Mouse (Mus musculus) liver, embryonic 14.5 days (tissue): ENCODE data around the gene Adamts4. TPM values are rescaled to one million over a fixed set of nuclear protein-coding genes. Genes with fewer than 3 reads are reported as not detected.
"Not testable (repeated sequence)": the region's sequence is repeated elsewhere in the genome, so short reads cannot be mapped to it uniquely, and the experiment has no call there.

Experiments
- ATAC-seq: fragments of 200-750 bp; cut with Nextera tagmentation; 2 replicates; pipeline ENCODE4 v1.8.0; 2017; ENCODE audit warnings: moderate number of reproducible peaks, mild to moderate bottlenecking, moderate library complexity; ENCODE audit not compliant: insufficient read depth
- DNase-seq, 3 experiments: peaks; one replicate each; pipeline ENCODE4 v3.0.0-alpha.2; 2012 to 2013; ENCODE audit warnings: low read depth in 3 of 3, low spot score in 3 of 3
- H3K27ac ChIP-seq: fragments of 300-500 bp; sonication (generic); 2 replicates; pipeline ENCODE4 v1.5.1; 2014; ENCODE audit warnings: moderate library complexity, mild to moderate bottlenecking, control low read depth, inconsistent platforms
- H3K27me3 ChIP-seq: fragments of 300-500 bp; sonication (generic); 2 replicates; pipeline ENCODE4 v1.6.1; 2014; ENCODE audit warnings: mild to moderate bottlenecking, low read length, moderate library complexity; ENCODE audit not compliant: control insufficient read depth, insufficient read depth
- H3K36me3 ChIP-seq: fragments of 300-500 bp; sonication (generic); replicated peaks from 2 replicates; pipeline ENCODE4 v1.6.1; 2014; ENCODE audit warnings: low read depth; ENCODE audit not compliant: control insufficient read depth, insufficient read depth
- H3K4me1 ChIP-seq, 2 experiments: fragments of 200-500 bp in 1 of 2; fragments of 300-500 bp in 1 of 2; sonication (generic) in 1 of 2; replicated peaks; 2 replicates each; pipeline ENCODE4 v1.6.1; 2012 to 2014; ENCODE audit warnings: antibody characterized with exemption in 1 of 2, inconsistent platforms in 1 of 2, low read length in 1 of 2; ENCODE audit not compliant: control insufficient read depth in 2 of 2, insufficient read depth in 2 of 2
- H3K4me2 ChIP-seq: fragments of 300-500 bp; sonication (generic); 2 replicates; pipeline ENCODE4 v1.6.1; 2014; ENCODE audit warnings: low read depth, mild to moderate bottlenecking, control low read depth, moderate library complexity
- H3K4me3 ChIP-seq, 2 experiments: fragments of 200-500 bp in 1 of 2; fragments of 300-500 bp in 1 of 2; sonication (generic) in 1 of 2; 2 replicates each; pipeline ENCODE4 v1.5.1; 2012 to 2014; ENCODE audit warnings: low read depth in 2 of 2, low read length in 2 of 2, mild to moderate bottlenecking in 2 of 2, control low read depth in 1 of 2, inconsistent platforms in 1 of 2, moderate library complexity in 1 of 2; ENCODE audit not compliant: insufficient read depth in 1 of 2
- H3K9ac ChIP-seq: fragments of 300-500 bp; sonication (generic); replicated peaks from 2 replicates; pipeline ENCODE4 v1.6.1; 2014; ENCODE audit warnings: mild to moderate bottlenecking, control low read depth, moderate library complexity
- H3K9me3 ChIP-seq: fragments of 300-500 bp; sonication (generic); 2 replicates; pipeline ENCODE4 v1.6.1; 2016; ENCODE audit warnings: low read length, mixed read lengths; ENCODE audit not compliant: control insufficient read depth
- CTCF ChIP-seq: IDR thresholded peaks from 2 replicates; pipeline ENCODE4 v1.5.1; 2016; ENCODE audit warnings: antibody characterized with exemption, low read depth, control low read depth
- EP300 ChIP-seq: IDR thresholded peaks from 2 replicates; pipeline ENCODE4 v1.6.1; 2016; ENCODE audit warnings: antibody characterized with exemption, low read depth
- WGBS: fragments of 180-500 bp; shearing (Covaris S2); extraction: QIAGEN DNeasy Blood & Tissue Kit; methylation state at CpG from one replicate; pipeline ENCODE4 v1.1.7; 2014; ENCODE audit not compliant: insufficient replicate concordance; 5-methylcytosine and 5-hydroxymethylcytosine counted together
- polyA plus RNA-seq, 2 experiments: library from polyadenylated mRNA; depleted of rRNA in 1 of 2; stranded (reverse) in 1 of 2; unstranded in 1 of 2; fragments of >200 nt; fragmentation: Nextera tagmentation in 1 of 2; extraction: Ambion mirVana in 1 of 2; gene quantifications; 2 replicates each; pipeline versions ENCODE4 v1.2.1 to v1.2.3; 2012 to 2014

The Adamts4 gene
- polyA plus RNA-seq, 2 experiments: 0.13 to 0.17 TPM

GRCm38 (mm10) chr1:171294298-171295062, 44.3 kb downstream of the Adamts4 start, which contains the start of gene Ufc1:
TSS of gene Ufc1 (minus strand) at chr1:171295024.
- WGBS: under 1% methylated on average over 42 of the region's 42 CpGs
- peaks cover 13 to 24% of the 10 kb centered on the region in 2 experiments for H3K4me1 ChIP-seq

GRCm38 (mm10) chr1:171295063-171295402, 44.8 kb downstream of the Adamts4 start:
- Histone ChIP-seq H3K27ac (peak overlapping the region; percentile 88), H3K4me3 (peak overlapping the region; percentile 94 to 99), H3K4me1 (peaks cover 13 to 24% of the 10 kb centered on the region in 2 experiments), H3K9ac (peak overlapping the region; percentile 95), H3K4me2 (peak overlapping the region; percentile 76), H3K27me3 (peaks cover 12% of the 10 kb centered on the region), H3K9me3 (no peaks in the 10 kb centered on the region), H3K36me3 (no peaks in the 10 kb centered on the region)
- ATAC-seq (0 out of 2 replicates have a peak, but pooled peaks have one; percentile 2), DNase-seq (no peak)
- 10% methylated on average over 3 of the region's 3 CpGs for WGBS
- no peak for TF ChIP-seq EP300
- no peak for TF ChIP-seq CTCF

More at GRCm38 (mm10) chr1:171294298-171295062, 44.3 kb downstream of the Adamts4 start, which contains the start of gene Ufc1:
- DNase-seq (peak; percentile 72 to 77 (median 73)), ATAC-seq (peak; percentile 78)
- Histone ChIP-seq H3K27ac (peak within 1 kb of the TSS; percentile 88), H3K9me3 (no peaks in the 10 kb centered on the region), H3K4me2 (peak within 1 kb of the TSS; percentile 76), H3K27me3 (peaks cover 12% of the 10 kb centered on the region), H3K9ac (peak within 1 kb of the TSS; percentile 95), H3K4me3 (peak within 1 kb of the TSS; percentile 94 to 99), H3K36me3 (no peaks in the 10 kb centered on the region; the same call in 1 of the 2 replicates)
- TF ChIP-seq EP300: no peak
- peak; percentile 61 for TF ChIP-seq CTCF

GRCm38 (mm10) chr1:171298226-171298625, 48.0 kb downstream of the Adamts4 start:
- 52% methylated on average over 3 of the region's 3 CpGs for WGBS
- no peak overlapping the region for H3K4me2 ChIP-seq
- H3K27ac ChIP-seq: no peak overlapping the region
- H3K36me3 ChIP-seq: no peaks in the 10 kb centered on the region
- peaks cover 12% of the 10 kb centered on the region for H3K27me3 ChIP-seq
- TF ChIP-seq CTCF (no peak), EP300 (no peak)
- peaks cover 3 to 11% of the 10 kb centered on the region in 2 experiments for H3K4me1 ChIP-seq
- H3K9ac ChIP-seq: no peak overlapping the region
- H3K4me3 ChIP-seq: no peak overlapping the region
- no peak for ATAC-seq
- no peak for DNase-seq
- no peaks in the 10 kb centered on the region for H3K9me3 ChIP-seq

GRCm38 (mm10) chr1:171306157-171306556, 55.9 kb downstream of the Adamts4 start:
- WGBS: 52% methylated on average over 5 of the region's 5 CpGs
- not testable (repeated sequence) for H3K4me1 ChIP-seq, ATAC-seq, DNase-seq, H3K27me3 ChIP-seq, H3K36me3 ChIP-seq, H3K9ac ChIP-seq, H3K4me2 ChIP-seq, H3K4me3 ChIP-seq, H3K9me3 ChIP-seq, H3K27ac ChIP-seq

GRCm38 (mm10) chr1:171309321-171309720, 59.1 kb downstream of the Adamts4 start:
- Histone ChIP-seq H3K4me2 (no peak overlapping the region), H3K36me3 (no peaks in the 10 kb centered on the region), H3K9ac (no peak overlapping the region), H3K27me3 (peaks cover 4% of the 10 kb centered on the region; the same call in 1 of the 2 replicates), H3K9me3 (no peaks in the 10 kb centered on the region), H3K27ac (no peak overlapping the region), H3K4me3 (no peak overlapping the region), H3K4me1 (no peaks in the 10 kb centered on the region)
- WGBS: 37% methylated on average over 2 of the region's 2 CpGs
- ATAC-seq (no peak), DNase-seq (no peak)
- no peak for TF ChIP-seq EP300
- TF ChIP-seq CTCF: no peak

Other genes with a start within 250 kb of the Adamts4 start
- 1.9 and 2.6 TPM in 2 replicates for gene Fcgr4, start 231.5 kb upstream of the Adamts4 start, polyA plus RNA-seq (2012; rRNA removed)
- 1.7 and 2.0 TPM in 2 replicates for gene Fcgr4, start 231.5 kb upstream of the Adamts4 start, polyA plus RNA-seq (2014; fragmentation: Nextera tagmentation; extraction: Ambion mirVana)
- 12.7 and 14.6 TPM in 2 replicates for gene Fcgr3, start 185.5 kb upstream of the Adamts4 start, polyA plus RNA-seq (2012; rRNA removed)
- 19.2 and 24.6 TPM in 2 replicates for gene Fcgr3, start 185.5 kb upstream of the Adamts4 start, polyA plus RNA-seq (2014; fragmentation: Nextera tagmentation; extraction: Ambion mirVana)
- gene Cfap126, start 136.5 kb upstream of the Adamts4 start, polyA plus RNA-seq (2012; rRNA removed): 1.8 and 2.2 TPM in 2 replicates
- 1.9 and 2.6 TPM in 2 replicates for gene Cfap126, start 136.5 kb upstream of the Adamts4 start, polyA plus RNA-seq (2014; fragmentation: Nextera tagmentation; extraction: Ambion mirVana)
- gene Sdhc, start 99.8 kb upstream of the Adamts4 start, polyA plus RNA-seq (2012; rRNA removed): 103 and 111 TPM in 2 replicates
- gene Sdhc, start 99.8 kb upstream of the Adamts4 start, polyA plus RNA-seq (2014; fragmentation: Nextera tagmentation; extraction: Ambion mirVana): 147 and 165 TPM in 2 replicates
- gene Mpz, start 99.7 kb upstream of the Adamts4 start, polyA plus RNA-seq (2012; rRNA removed): 0.04 and 0.25 TPM in 2 replicates
- gene Mpz, start 99.7 kb upstream of the Adamts4 start, polyA plus RNA-seq (2014; fragmentation: Nextera tagmentation; extraction: Ambion mirVana): 0.14 TPM in 1 of 2 replicates, not detected in the other
- 0.94 and 1.0 TPM in 2 replicates for gene Pcp4l1, start 54.2 kb upstream of the Adamts4 start, polyA plus RNA-seq (2012; rRNA removed)
- gene Pcp4l1, start 54.2 kb upstream of the Adamts4 start, polyA plus RNA-seq (2014; fragmentation: Nextera tagmentation; extraction: Ambion mirVana): 1.2 and 1.3 TPM in 2 replicates
- 1.0 TPM in 2 replicates for gene Nr1i3, start 36.5 kb upstream of the Adamts4 start, polyA plus RNA-seq (2012; rRNA removed)
- 0.62 and 0.88 TPM in 2 replicates for gene Nr1i3, start 36.5 kb upstream of the Adamts4 start, polyA plus RNA-seq (2014; fragmentation: Nextera tagmentation; extraction: Ambion mirVana)
- 9.4 and 11.0 TPM in 2 replicates for gene Tomm40l, start 27.9 kb upstream of the Adamts4 start, polyA plus RNA-seq (2012; rRNA removed)
- gene Tomm40l, start 27.9 kb upstream of the Adamts4 start, polyA plus RNA-seq (2014; fragmentation: Nextera tagmentation; extraction: Ambion mirVana): 16.0 and 17.5 TPM in 2 replicates
- gene Apoa2, start 25.4 kb upstream of the Adamts4 start, polyA plus RNA-seq (2012; rRNA removed): 2,859 and 3,167 TPM in 2 replicates
- gene Apoa2, start 25.4 kb upstream of the Adamts4 start, polyA plus RNA-seq (2014; fragmentation: Nextera tagmentation; extraction: Ambion mirVana): 5,173 and 5,415 TPM in 2 replicates
- 50.1 and 74.3 TPM in 2 replicates for gene Fcer1g, start 16.1 kb upstream of the Adamts4 start, polyA plus RNA-seq (2012; rRNA removed)
- 87.8 and 104 TPM in 2 replicates for gene Fcer1g, start 16.1 kb upstream of the Adamts4 start, polyA plus RNA-seq (2014; fragmentation: Nextera tagmentation; extraction: Ambion mirVana)
- gene Ndufs2, start 967 bp downstream of the Adamts4 start, polyA plus RNA-seq (2012; rRNA removed): 53.6 and 72.4 TPM in 2 replicates
- gene Ndufs2, start 967 bp downstream of the Adamts4 start, polyA plus RNA-seq (2014; fragmentation: Nextera tagmentation; extraction: Ambion mirVana): 136 TPM in 2 replicates
- 14.5 and 14.7 TPM in 2 replicates for gene B4galt3, start 19.9 kb downstream of the Adamts4 start, polyA plus RNA-seq (2012; rRNA removed)
- gene B4galt3, start 19.9 kb downstream of the Adamts4 start, polyA plus RNA-seq (2014; fragmentation: Nextera tagmentation; extraction: Ambion mirVana): 12.7 and 17.3 TPM in 2 replicates
- gene Ppox, start 30.8 kb downstream of the Adamts4 start, polyA plus RNA-seq (2012; rRNA removed): 161 and 178 TPM in 2 replicates
- 170 and 191 TPM in 2 replicates for gene Ppox, start 30.8 kb downstream of the Adamts4 start, polyA plus RNA-seq (2014; fragmentation: Nextera tagmentation; extraction: Ambion mirVana)
- gene Usp21, start 37.6 kb downstream of the Adamts4 start, polyA plus RNA-seq (2012; rRNA removed): 17.1 and 18.0 TPM in 2 replicates
- 17.4 and 21.6 TPM in 2 replicates for gene Usp21, start 37.6 kb downstream of the Adamts4 start, polyA plus RNA-seq (2014; fragmentation: Nextera tagmentation; extraction: Ambion mirVana)
- 14.5 and 23.3 TPM in 2 replicates for gene Ufc1, start 44.6 kb downstream of the Adamts4 start, polyA plus RNA-seq (2012; rRNA removed)
- 45.8 and 51.6 TPM in 2 replicates for gene Ufc1, start 44.6 kb downstream of the Adamts4 start, polyA plus RNA-seq (2014; fragmentation: Nextera tagmentation; extraction: Ambion mirVana)
- gene Dedd, start 78.7 kb downstream of the Adamts4 start, polyA plus RNA-seq (2012; rRNA removed): 15.3 and 15.8 TPM in 2 replicates
- gene Dedd, start 78.7 kb downstream of the Adamts4 start, polyA plus RNA-seq (2014; fragmentation: Nextera tagmentation; extraction: Ambion mirVana): 16.5 and 18.9 TPM in 2 replicates
- 23.4 and 24.0 TPM in 2 replicates for gene Nit1, start 95.2 kb downstream of the Adamts4 start, polyA plus RNA-seq (2012; rRNA removed)
- 22.1 and 23.3 TPM in 2 replicates for gene Nit1, start 95.2 kb downstream of the Adamts4 start, polyA plus RNA-seq (2014; fragmentation: Nextera tagmentation; extraction: Ambion mirVana)
- 7.9 and 36.2 TPM in 2 replicates for gene Pfdn2, start 95.2 kb downstream of the Adamts4 start, polyA plus RNA-seq (2012; rRNA removed)
- gene Pfdn2, start 95.2 kb downstream of the Adamts4 start, polyA plus RNA-seq (2014; fragmentation: Nextera tagmentation; extraction: Ambion mirVana): 19.9 and 20.7 TPM in 2 replicates
- gene Klhdc9, start 110.4 kb downstream of the Adamts4 start, polyA plus RNA-seq (2012; rRNA removed): 0.27 and 0.39 TPM in 2 replicates
- 0.49 and 0.70 TPM in 2 replicates for gene Klhdc9, start 110.4 kb downstream of the Adamts4 start, polyA plus RNA-seq (2014; fragmentation: Nextera tagmentation; extraction: Ambion mirVana)
- 0.09 and 0.12 TPM in 2 replicates for gene Nectin4, start 119.7 kb downstream of the Adamts4 start, polyA plus RNA-seq (2012; rRNA removed)
- gene Nectin4, start 119.7 kb downstream of the Adamts4 start, polyA plus RNA-seq (2014; fragmentation: Nextera tagmentation; extraction: Ambion mirVana): 0.04 and 0.06 TPM in 2 replicates
- 2.2 and 3.0 TPM in 2 replicates for gene Arhgap30, start 138.5 kb downstream of the Adamts4 start, polyA plus RNA-seq (2012; rRNA removed)
- gene Arhgap30, start 138.5 kb downstream of the Adamts4 start, polyA plus RNA-seq (2014; fragmentation: Nextera tagmentation; extraction: Ambion mirVana): 1.8 and 1.9 TPM in 2 replicates
- gene Usf1, start 160.9 kb downstream of the Adamts4 start, polyA plus RNA-seq (2012; rRNA removed): 13.4 and 16.9 TPM in 2 replicates
- gene Usf1, start 160.9 kb downstream of the Adamts4 start, polyA plus RNA-seq (2014; fragmentation: Nextera tagmentation; extraction: Ambion mirVana): 15.0 and 18.9 TPM in 2 replicates
- gene Tstd1, start 168.5 kb downstream of the Adamts4 start, polyA plus RNA-seq (2012; rRNA removed): 0.60 and 0.90 TPM in 2 replicates
- gene Tstd1, start 168.5 kb downstream of the Adamts4 start, polyA plus RNA-seq (2014; fragmentation: Nextera tagmentation; extraction: Ambion mirVana): 0.19 and 0.75 TPM in 2 replicates
- gene F11r, start 187.1 kb downstream of the Adamts4 start, polyA plus RNA-seq (2012; rRNA removed): 11.9 TPM in 2 replicates
- 13.6 and 14.0 TPM in 2 replicates for gene F11r, start 187.1 kb downstream of the Adamts4 start, polyA plus RNA-seq (2014; fragmentation: Nextera tagmentation; extraction: Ambion mirVana)